Mouse (Mus musculus) activated CD4-positive, CD25-positive, alpha-beta regulatory T cell, adult 4 months (primary cell): ENCODE results near the gene Ppara. TPM values are rescaled to one million over a fixed set of nuclear protein-coding genes. Genes with fewer than 3 reads are reported as not detected.

ENCODE experiments used
- ATAC-seq: one replicate; pipeline ENCODE4 v1.8.0; 2017
- polyA plus RNA-seq, 2 experiments: library from polyadenylated mRNA; unstranded; fragments of 100-300 nt; shearing (Covaris generic); gene quantifications; one replicate each; pipeline ENCODE4 v1.2.1; 2017

Ppara gene
- polyA plus RNA-seq, 2 experiments from 2014 or later, result 0.09 TPM; not detected in 1

- no peak for ATAC-seq
These were observed 74.3 kb downstream of the Ppara start for GRCm38 (mm10) chr15:85809091-85809490.

GRCm38 (mm10) chr15:85810462-85810805 lies 75.7 kb downstream of the Ppara start:
- no peak for ATAC-seq

- ATAC-seq, result peak; percentile 60
These were observed 76.2 kb downstream of the Ppara start for GRCm38 (mm10) chr15:85810806-85811521.

- peak; percentile 92 for ATAC-seq
These were observed 76.9 kb downstream of the Ppara start, which contains the start of gene Cdpf1 for GRCm38 (mm10) chr15:85811535-85812277. Gene Cdpf1, minus strand, starts transcription at chr15:85811697.

- ATAC-seq, result no peak
These were observed 78.6 kb downstream of the Ppara start for GRCm38 (mm10) chr15:85813428-85813827.

GRCm38 (mm10) chr15:85821203-85822010 lies 86.6 kb downstream of the Ppara start, which contains the start of gene Pkdrej:
Gene Pkdrej, minus strand, starts transcription at chr15:85821734.
- ATAC-seq, result no peak

- ATAC-seq, result no peak
These were observed 87.2 kb downstream of the Ppara start for GRCm38 (mm10) chr15:85822011-85822359.

GRCm38 (mm10) chr15:85826676-85827075 lies 91.9 kb downstream of the Ppara start:
- ATAC-seq, result no peak

- ATAC-seq, result no peak
These were observed 93.3 kb downstream of the Ppara start for GRCm38 (mm10) chr15:85828071-85828470.

GRCm38 (mm10) chr15:85829470-85829869 lies 94.7 kb downstream of the Ppara start:
- ATAC-seq, result no peak

- ATAC-seq, result peak; percentile 91
These were observed 97.3 kb downstream of the Ppara start, which contains the start of gene Ttc38 for GRCm38 (mm10) chr15:85831954-85832590. Gene Ttc38, plus strand, starts transcription at chr15:85832306.

- ATAC-seq, result no peak
These were observed 97.8 kb downstream of the Ppara start for GRCm38 (mm10) chr15:85832599-85832998.

GRCm38 (mm10) chr15:85835335-85835734 lies 100.6 kb downstream of the Ppara start:
- ATAC-seq, result no peak

GRCm38 (mm10) chr15:85836887-85837286 lies 102.1 kb downstream of the Ppara start:
- no peak for ATAC-seq

- no peak for ATAC-seq
These were observed 106.2 kb downstream of the Ppara start for GRCm38 (mm10) chr15:85840983-85841382.

GRCm38 (mm10) chr15:85841796-85842360 lies 107.1 kb downstream of the Ppara start:
- ATAC-seq, result no peak

GRCm38 (mm10) chr15:85845071-85845470 lies 110.3 kb downstream of the Ppara start:
- no peak for ATAC-seq

GRCm38 (mm10) chr15:85851656-85852392 lies 117.0 kb downstream of the Ppara start:
- ATAC-seq, result no peak
